Mouse (Mus musculus) kidney, adult 2 months (tissue): ENCODE measurements at regions not wholly inside any gene's neighbourhood (a gene's known extent, or its start where the extent isn't known, plus 50 kb on each side); places are given as distances from the start of the nearest gene placed in this dataset.

Source experiments
- CTCF ChIP-seq: fragments of 200-500 bp; conservative IDR thresholded peaks from 2 replicates; pipeline ENCODE4 v1.5.1; 2011; ENCODE audit warnings: low read depth, mild to moderate bottlenecking, control low read depth, low read length, moderate library complexity, mixed read lengths; ENCODE audit not compliant: insufficient read depth, insufficient read length
- POLR2A ChIP-seq: fragments of 200-500 bp; IDR thresholded peaks from one replicate; pipeline ENCODE4 v1.6.1; 2011; ENCODE audit warnings: low read depth, low read length, control low read depth

GRCm38 (mm10) chr2:128436378-128436777 lies 154.6 kb upstream of the Spdye4c start:
- no peak for TF ChIP-seq CTCF
- no peak for TF ChIP-seq POLR2A
